Mouse (Mus musculus) mouse embryonic stem cell (cell line): ENCODE data around the gene Tmem135.

Experiments
- in situ Hi-C, 2 experiments: fragments of 300-500 bp; cut with MboI; formaldehyde crosslinking; loops; 1 replicate in 1 of 2; 3 replicates in 1 of 2; pipeline ENCODE4 v1.14.3; 2019 to 2020; ENCODE audit warnings: low sequenced_read_pairs in 2 of 2, low pct_unique_long_range_greater_than_20kb in 1 of 2, mixed read lengths in 1 of 2; ENCODE audit not compliant: unreplicated experiment in 1 of 2

Gene Tmem135

GRCm38 (mm10) chr7:89421294-89421693, 17.3 kb upstream of the Tmem135 start:
- in situ Hi-C loops: loop anchor here in 1 of 2 experiments (25.0 kb wide), 1 partner anchor 259 kb away; no protein-coding TSS in a partner anchor

GRCm38 (mm10) chr7:89418917-89419679, 15.1 kb upstream of the Tmem135 start:
- in situ Hi-C loops: loop anchor here (10.0 to 25.0 kb wide), 2 partner anchors 254 to 257 kb away; no protein-coding TSS in a partner anchor

DNA sequence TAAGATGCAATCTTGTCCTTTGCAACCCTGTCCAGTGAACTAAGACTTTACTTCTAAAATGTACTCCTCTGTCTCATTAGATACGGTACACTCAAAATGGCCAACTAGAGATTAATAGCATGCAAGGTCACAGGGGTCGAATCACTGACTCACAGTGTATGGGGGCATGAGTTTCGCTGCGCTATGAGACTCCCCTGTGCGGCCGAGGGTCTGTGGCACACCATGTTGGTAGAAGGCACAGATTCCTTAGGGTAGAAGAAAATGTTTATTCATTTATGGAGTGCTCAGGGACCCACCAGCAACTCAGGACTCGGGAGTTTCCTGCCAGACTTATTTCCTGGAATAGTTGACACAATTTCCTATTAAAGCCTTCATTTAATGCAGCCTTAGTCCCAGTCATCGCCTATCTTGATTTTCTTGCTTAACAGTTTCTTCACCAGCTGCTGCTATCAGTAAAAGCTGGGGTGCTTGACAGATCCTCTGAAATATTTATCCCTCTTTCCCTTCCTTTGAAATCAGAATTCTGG, 14.2 kb upstream of the Tmem135 start:
- in situ Hi-C loops: loop anchor here (10.0 to 25.0 kb wide), 2 partner anchors 253 to 256 kb away; no protein-coding TSS in a partner anchor

DNA sequence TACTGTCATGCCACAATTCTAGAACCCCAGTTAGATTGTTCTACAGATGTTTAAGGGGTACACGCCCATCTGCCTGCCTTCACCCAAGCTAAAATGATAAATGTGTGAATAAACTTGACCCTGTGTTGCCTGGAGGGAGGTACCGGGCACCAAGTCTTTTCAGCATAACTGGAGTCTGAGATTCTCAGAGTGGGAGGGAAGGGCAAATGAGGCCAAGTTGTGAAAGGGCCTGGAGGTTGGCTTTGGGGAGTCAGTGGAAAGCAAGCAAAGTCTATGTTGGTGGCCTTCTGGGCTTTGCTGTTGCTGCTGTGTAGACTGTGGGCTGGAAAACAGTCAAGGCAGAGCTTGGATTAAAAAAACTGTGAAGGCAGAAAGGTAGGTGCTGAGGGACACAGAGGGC, 13.7 kb upstream of the Tmem135 start:
- in situ Hi-C loops: loop anchor here (10.0 to 25.0 kb wide), 2 partner anchors 253 to 255 kb away; no protein-coding TSS in a partner anchor

GRCm38 (mm10) chr7:89416027-89416426, 12.0 kb upstream of the Tmem135 start:
- in situ Hi-C loops: loop anchor here (10.0 to 25.0 kb wide), 2 partner anchors 251 to 254 kb away; no protein-coding TSS in a partner anchor

GRCm38 (mm10) chr7:89412094-89412493, 8.1 kb upstream of the Tmem135 start:
- in situ Hi-C loops: loop anchor here (5.0 to 25.0 kb wide), 3 partner anchors 100 to 250 kb away; no protein-coding TSS in a partner anchor

GRCm38 (mm10) chr7:89411346-89411745, 7.3 kb upstream of the Tmem135 start:
- in situ Hi-C loops: loop anchor here (5.0 to 25.0 kb wide), 3 partner anchors 99 to 249 kb away; no protein-coding TSS in a partner anchor

GRCm38 (mm10) chr7:89410294-89410693, 6.3 kb upstream of the Tmem135 start:
- in situ Hi-C loops: loop anchor here (5.0 to 25.0 kb wide), 3 partner anchors 98 to 248 kb away; no protein-coding TSS in a partner anchor

DNA sequence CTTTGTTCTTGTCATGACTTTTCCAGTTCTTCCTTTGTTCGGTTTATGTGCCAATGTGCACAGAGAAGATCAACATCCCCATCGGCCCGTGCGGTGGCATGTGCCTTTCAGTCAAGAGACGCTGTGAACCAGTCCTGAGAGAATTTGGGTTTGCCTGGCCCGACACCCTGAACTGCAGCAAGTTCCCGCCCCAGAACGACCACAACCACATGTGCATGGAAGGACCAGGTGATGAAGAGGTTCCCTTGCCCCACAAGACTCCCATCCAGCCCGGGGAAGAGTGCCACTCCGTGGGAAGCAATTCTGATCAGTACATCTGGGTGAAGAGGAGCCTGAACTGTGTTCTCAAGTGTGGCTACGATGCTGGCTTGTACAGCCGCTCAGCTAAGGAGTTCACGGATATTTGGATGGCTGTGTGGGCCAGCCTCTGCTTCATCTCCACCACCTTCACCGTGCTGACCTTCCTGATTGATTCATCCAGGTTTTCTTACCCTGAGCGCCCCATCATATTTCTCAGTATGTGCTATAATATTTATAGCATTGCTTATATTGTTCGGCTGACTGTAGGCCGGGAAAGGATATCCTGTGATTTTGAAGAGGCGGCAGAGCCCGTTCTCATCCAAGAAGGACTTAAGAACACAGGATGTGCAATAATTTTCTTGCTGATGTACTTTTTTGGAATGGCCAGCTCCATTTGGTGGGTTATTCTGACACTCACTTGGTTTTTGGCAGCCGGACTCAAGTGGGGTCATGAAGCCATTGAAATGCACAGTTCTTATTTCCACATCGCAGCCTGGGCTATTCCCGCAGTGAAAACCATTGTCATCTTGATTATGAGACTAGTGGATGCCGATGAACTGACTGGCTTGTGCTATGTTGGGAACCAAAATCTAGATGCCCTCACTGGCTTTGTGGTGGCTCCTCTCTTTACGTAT, 3.3 kb upstream of the Tmem135 start:
- in situ Hi-C loops: loop anchor here in 1 of 2 experiments (25.0 kb wide), 1 partner anchor 245 kb away; no protein-coding TSS in a partner anchor

- in situ Hi-C loops: loop anchor here in 1 of 2 experiments (25.0 kb wide), 1 partner anchor 244 kb away; no protein-coding TSS in a partner anchor
Measured at GRCm38 (mm10) chr7:89406011-89406410, 2.0 kb upstream of the Tmem135 start.

- in situ Hi-C loops: loop anchor here in 1 of 2 experiments (25.0 kb wide), 1 partner anchor 243 kb away; no protein-coding TSS in a partner anchor
Measured at GRCm38 (mm10) chr7:89404734-89405440, 865 bp upstream of the Tmem135 start.

- in situ Hi-C loops: loop anchor here in 1 of 2 experiments (25.0 kb wide), 1 partner anchor 241 kb away; no protein-coding TSS in a partner anchor
Measured at GRCm38 (mm10) chr7:89403053-89403972, 709 bp downstream of the Tmem135 start.

- in situ Hi-C loops: loop anchor here in 1 of 2 experiments (25.0 kb wide), 1 partner anchor 240 kb away; no protein-coding TSS in a partner anchor
Measured at GRCm38 (mm10) chr7:89401936-89402335, 2.1 kb downstream of the Tmem135 start.

DNA sequence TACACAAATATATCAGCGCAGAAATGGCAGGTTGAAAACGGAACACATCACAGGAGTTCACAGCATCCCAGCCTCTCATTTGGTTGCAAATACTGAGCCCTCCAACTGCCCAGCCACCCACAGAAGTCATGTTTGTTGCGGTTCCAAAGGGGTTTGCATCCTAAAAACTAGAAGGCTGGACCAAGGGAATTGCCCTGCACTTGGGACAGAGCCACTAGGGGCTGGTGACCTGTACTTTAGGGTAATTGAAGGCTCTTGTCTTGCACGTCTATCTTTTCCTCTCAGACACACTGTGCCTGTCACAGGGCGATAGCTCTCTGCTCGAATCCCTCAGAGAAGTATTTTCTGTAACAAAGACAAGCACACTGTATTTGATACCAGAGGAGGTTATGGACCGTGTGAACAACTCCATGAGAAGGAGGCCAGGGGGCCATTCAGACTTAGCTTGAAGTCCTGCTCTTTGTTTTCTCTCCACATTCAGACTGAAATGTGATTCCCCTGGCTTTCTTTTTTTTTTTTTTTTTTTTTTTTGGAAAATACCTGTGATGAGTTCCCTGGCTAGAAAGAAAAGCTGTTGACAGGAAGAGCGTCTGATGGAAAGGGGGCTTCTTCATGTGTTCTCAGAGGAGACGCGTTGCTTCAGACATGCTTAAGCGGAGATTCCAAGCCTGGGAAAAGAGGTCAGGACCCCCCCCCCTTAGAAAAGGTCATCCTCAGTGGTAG, 2.7 kb downstream of the Tmem135 start:
- in situ Hi-C loops: loop anchor here in 1 of 2 experiments (25.0 kb wide), 1 partner anchor 239 kb away; no protein-coding TSS in a partner anchor

DNA sequence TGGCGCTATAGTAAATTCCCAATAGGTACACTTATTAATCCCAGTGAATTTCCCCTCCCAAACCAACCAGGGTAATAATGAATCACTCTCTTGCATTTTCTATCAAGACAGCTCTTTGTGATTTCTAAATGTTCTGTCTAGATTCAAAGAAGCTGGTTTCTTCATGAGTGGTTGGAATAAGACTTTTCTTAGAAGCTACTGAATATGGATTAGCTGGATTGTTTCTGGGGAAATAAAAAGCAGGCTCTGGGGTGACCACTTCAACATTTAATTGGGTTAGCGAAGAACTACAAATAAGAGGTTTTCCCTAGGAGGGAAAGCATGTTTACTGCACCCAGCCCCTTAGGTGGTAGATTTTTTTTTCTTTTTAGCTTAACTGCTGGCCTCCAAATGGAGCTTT, 3.3 kb downstream of the Tmem135 start:
- in situ Hi-C loops: loop anchor here in 1 of 2 experiments (25.0 kb wide), 1 partner anchor 238 kb away; no protein-coding TSS in a partner anchor
